Mouse (Mus musculus): ENCODE data around the gene Gpsm2.
A peak's percentile ranks its signal among the peaks of the same experiment; 100 is the strongest.
"Not testable (repeated sequence)": the region's sequence is repeated elsewhere in the genome, so short reads cannot be mapped to it uniquely, and the experiment has no call there.

Gene Gpsm2

GRCm38 (mm10) chr3:108721076-108721991, 775 bp downstream of the Gpsm2 start:
- DNase-seq: peak; percentile 59

- DNase-seq: no peak
Observed at GRCm38 (mm10) chr3:108719761-108720160, 2.3 kb downstream of the Gpsm2 start.

GRCm38 (mm10) chr3:108719357-108719756, 2.8 kb downstream of the Gpsm2 start:
- no peak for DNase-seq

- no peak for DNase-seq
Observed at GRCm38 (mm10) chr3:108717896-108718502, 4.1 kb downstream of the Gpsm2 start.

- DNase-seq: no peak
Observed at GRCm38 (mm10) chr3:108714837-108715236, 7.3 kb downstream of the Gpsm2 start.

GRCm38 (mm10) chr3:108713065-108713675, 8.9 kb downstream of the Gpsm2 start:
- DNase-seq: peak; percentile 11 to 33

- no peak for DNase-seq
Observed at GRCm38 (mm10) chr3:108711296-108711695, 10.8 kb downstream of the Gpsm2 start.

GRCm38 (mm10) chr3:108702789-108703188, 19.3 kb downstream of the Gpsm2 start:
- no peak for DNase-seq

GRCm38 (mm10) chr3:108701256-108701655, 20.9 kb downstream of the Gpsm2 start:
- DNase-seq: no peak

GRCm38 (mm10) chr3:108699786-108700185, 22.3 kb downstream of the Gpsm2 start:
- no peak for DNase-seq

GRCm38 (mm10) chr3:108698662-108699061, 23.4 kb downstream of the Gpsm2 start:
- no peak for DNase-seq

GRCm38 (mm10) chr3:108694321-108694720, 27.8 kb downstream of the Gpsm2 start:
- peak in 1 of 2 experiments; percentile 63 for DNase-seq

- no peak for DNase-seq
Observed at GRCm38 (mm10) chr3:108689979-108690378, 32.1 kb downstream of the Gpsm2 start.

- no peak for DNase-seq
Observed at GRCm38 (mm10) chr3:108689446-108689845, 32.7 kb downstream of the Gpsm2 start.

GRCm38 (mm10) chr3:108689015-108689441, 33.1 kb downstream of the Gpsm2 start:
- DNase-seq: no peak

- no peak for DNase-seq
Observed at GRCm38 (mm10) chr3:108685701-108686100, 36.4 kb downstream of the Gpsm2 start.

GRCm38 (mm10) chr3:108683597-108683996, 38.5 kb downstream of the Gpsm2 start:
- DNase-seq: not testable (repeated sequence)

GRCm38 (mm10) chr3:108681004-108681403, 41.1 kb downstream of the Gpsm2 start:
- DNase-seq: no peak

GRCm38 (mm10) chr3:108676616-108677015, 45.5 kb downstream of the Gpsm2 start:
- DNase-seq: no peak

GRCm38 (mm10) chr3:108660941-108661340, 61.2 kb downstream of the Gpsm2 start:
- DNase-seq: no peak

GRCm38 (mm10) chr3:108658612-108659011, 63.5 kb downstream of the Gpsm2 start:
- DNase-seq: no peak

GRCm38 (mm10) chr3:108655486-108655885, 66.6 kb downstream of the Gpsm2 start:
- DNase-seq: no peak

- DNase-seq: no peak
Observed at GRCm38 (mm10) chr3:108654566-108654965, 67.5 kb downstream of the Gpsm2 start.

Data from lung, postnatal 4 days (tissue).